Mouse (Mus musculus) brain, embryonic 14.5 days (tissue): Measurements from ENCODE around the gene Scgb3a1.

Source experiments
- CTCF ChIP-seq: fragments of 200-500 bp; IDR thresholded peaks from 2 replicates; pipeline ENCODE4 v1.5.1; 2012; ENCODE audit warnings: inconsistent platforms, mild to moderate bottlenecking, moderate library complexity, borderline replicate concordance; ENCODE audit not compliant: insufficient read depth, insufficient read length; ENCODE audit errors: extremely low read depth
- POLR2A ChIP-seq: fragments of 200-500 bp; IDR thresholded peaks from 2 replicates; pipeline ENCODE4 v1.6.1; 2012; ENCODE audit warnings: mild to moderate bottlenecking, inconsistent platforms, borderline replicate concordance; ENCODE audit not compliant: poor library complexity, insufficient read depth, insufficient read length, severe bottlenecking; ENCODE audit errors: extremely low read depth

GRCm38 (mm10) chr11:49712555-49713335, 49.3 kb downstream of the Scgb3a1 start, which contains the start of gene Cnot6:
- TF ChIP-seq CTCF (no peak), POLR2A (peak; percentile 75)
